Mouse (Mus musculus) macrophage (primary cell): ENCODE measurements around the gene Klc4. TPM values are rescaled to one million over a fixed set of nuclear protein-coding genes. Genes with fewer than 3 reads are reported as not detected.

Experiments used
- H3K27ac ChIP-seq: fragments of 350-480 bp; formaldehyde crosslinking; 2 replicates; pipeline ENCODE4 v1.9.0; 2021
- H3K36me3 ChIP-seq: fragments of 350-480 bp; formaldehyde crosslinking; 2 replicates; pipeline ENCODE4 v1.9.0; 2021; ENCODE audit errors: inconsistent target
- H3K4me3 ChIP-seq: fragments of 350-480 bp; formaldehyde crosslinking; 2 replicates; pipeline ENCODE4 v1.9.0; 2021; ENCODE audit errors: inconsistent target
- H3K79me2 ChIP-seq: fragments of 350-480 bp; formaldehyde crosslinking; 2 replicates; pipeline ENCODE4 v1.9.0; 2021; ENCODE audit errors: inconsistent target
- WGBS: methylation state at CpG from one replicate; pipeline ENCODE4 v1.1.7; 2026; ENCODE audit warnings: inconsistent platforms; ENCODE audit not compliant: missing documents; 5-methylcytosine and 5-hydroxymethylcytosine counted together
- polyA plus RNA-seq: library from polyadenylated mRNA; stranded (reverse); fragments of 250-400 nt; gene quantifications from 3 replicates; pipeline ENCODE4 v1.2.4, GENCODE M21; 2018; ENCODE audit warnings: inconsistent platforms

Gene Klc4
- polyA plus RNA-seq, 1 experiment from 2014 or later, result 48.1 TPM

- Histone ChIP-seq H3K27ac (peak within 1 kb of the TSS; percentile 62), H3K4me3 (peak within 1 kb of the TSS; percentile 91), H3K79me2 (peaks cover 54% of the 10 kb centered on the region), H3K36me3 (peaks cover 47% of the 10 kb centered on the region)
- WGBS, result 1% methylated on average over 42 of the region's 43 CpGs
Measured at GRCm38 (mm10) chr17:46673850-46674529, 28.2 kb upstream of the Klc4 start, which contains the start of gene Rrp36. Rrp36 (minus strand) TSS chr17:46674352.

- Histone ChIP-seq H3K27ac (no peak overlapping the region), H3K36me3 (peaks cover 34% of the 10 kb centered on the region; the same call in 1 of the 2 replicates), H3K4me3 (no peak overlapping the region), H3K79me2 (peaks cover 35% of the 10 kb centered on the region)
- WGBS, result 93% methylated on average over 10 of the region's 10 CpGs
Measured at GRCm38 (mm10) chr17:46669911-46670310, 24.1 kb upstream of the Klc4 start.

- 95% methylated on average over 16 of the region's 16 CpGs for WGBS
- peaks cover 23% of the 10 kb centered on the region for H3K79me2 ChIP-seq
- no peak overlapping the region for H3K4me3 ChIP-seq
- no peak overlapping the region for H3K27ac ChIP-seq
- H3K36me3 ChIP-seq, result peaks cover 33% of the 10 kb centered on the region; the same call in 1 of the 2 replicates
Measured at GRCm38 (mm10) chr17:46667712-46668111, 21.9 kb upstream of the Klc4 start.

GRCm38 (mm10) chr17:46662730-46663129, 16.9 kb upstream of the Klc4 start:
- Histone ChIP-seq H3K36me3 (peaks cover 9% of the 10 kb centered on the region; the same call in 1 of the 2 replicates), H3K27ac (no peak overlapping the region), H3K79me2 (no peaks in the 10 kb centered on the region), H3K4me3 (no peak overlapping the region)
- 98% methylated on average over 5 of the region's 5 CpGs for WGBS

- Histone ChIP-seq H3K4me3 (no peak overlapping the region), H3K27ac (no peak overlapping the region), H3K79me2 (no peaks in the 10 kb centered on the region), H3K36me3 (0 out of 2 replicates have a peak, but pooled peaks cover 6% of the 10 kb centered on the region)
- WGBS, result 97% methylated on average over 6 of the region's 12 CpGs
Measured at GRCm38 (mm10) chr17:46661981-46662380, 16.2 kb upstream of the Klc4 start.

- no peak overlapping the region for H3K27ac ChIP-seq
- no peaks in the 10 kb centered on the region for H3K79me2 ChIP-seq
- H3K4me3 ChIP-seq, result no peak overlapping the region
- H3K36me3 ChIP-seq, result no peaks in the 10 kb centered on the region
- WGBS, result 96% methylated on average over 9 of the region's 9 CpGs
Measured at GRCm38 (mm10) chr17:46661351-46661750, 15.5 kb upstream of the Klc4 start.

GRCm38 (mm10) chr17:46656054-46656453, 10.2 kb upstream of the Klc4 start:
- H3K36me3 ChIP-seq, result no peaks in the 10 kb centered on the region

GRCm38 (mm10) chr17:46651755-46652547, 6.1 kb upstream of the Klc4 start:
- WGBS, result 91% methylated on average over 20 of the region's 20 CpGs
- H3K36me3 ChIP-seq, result peaks cover 4% of the 10 kb centered on the region; the same call in 1 of the 2 replicates
- H3K27ac ChIP-seq, result no peak overlapping the region
- H3K79me2 ChIP-seq, result peaks cover 9% of the 10 kb centered on the region
- no peak overlapping the region for H3K4me3 ChIP-seq

More at GRCm38 (mm10) chr17:46656054-46656453, 10.2 kb upstream of the Klc4 start:
- Histone ChIP-seq H3K27ac (no peak overlapping the region), H3K4me3 (no peak overlapping the region), H3K79me2 (no peaks in the 10 kb centered on the region)
- WGBS, result 79% methylated on average over 6 of the region's 6 CpGs

- Histone ChIP-seq H3K36me3 (peaks cover 4% of the 10 kb centered on the region; the same call in 1 of the 2 replicates), H3K27ac (no peak overlapping the region), H3K79me2 (peaks cover 16% of the 10 kb centered on the region), H3K4me3 (peak overlapping the region; percentile 45; the same call in 1 of the 2 replicates)
- WGBS, result 80% methylated on average over 12 of the region's 17 CpGs
Measured at GRCm38 (mm10) chr17:46651292-46651691, 5.5 kb upstream of the Klc4 start.

GRCm38 (mm10) chr17:46650232-46651031, 4.6 kb upstream of the Klc4 start, which contains the start of gene Cul7:
Cul7 (plus strand) TSS chr17:46650337.
- WGBS, result under 1% methylated on average over 55 of the region's 58 CpGs
- H3K27ac ChIP-seq, result 0 out of 2 replicates have a peak within 1 kb of the TSS, but pooled peaks have one; percentile 13
- H3K36me3 ChIP-seq, result peaks cover 4% of the 10 kb centered on the region; the same call in 1 of the 2 replicates
- peak within 1 kb of the TSS; percentile 45 for H3K4me3 ChIP-seq
- H3K79me2 ChIP-seq, result peaks cover 16% of the 10 kb centered on the region

GRCm38 (mm10) chr17:46649811-46650210, 4.0 kb upstream of the Klc4 start:
- Histone ChIP-seq H3K27ac (0 out of 2 replicates have a peak overlapping the region, but pooled peaks have one; percentile 13), H3K36me3 (peaks cover 4% of the 10 kb centered on the region; the same call in 1 of the 2 replicates), H3K4me3 (peak overlapping the region; percentile 15), H3K79me2 (peaks cover 16% of the 10 kb centered on the region)
- WGBS, result 44% methylated on average over 15 of the region's 15 CpGs

GRCm38 (mm10) chr17:46648436-46648835, 2.6 kb upstream of the Klc4 start:
- Histone ChIP-seq H3K27ac (no peak overlapping the region), H3K36me3 (peaks cover 4% of the 10 kb centered on the region; the same call in 1 of the 2 replicates), H3K4me3 (no peak overlapping the region), H3K79me2 (peaks cover 16% of the 10 kb centered on the region)
- WGBS, result 95% methylated on average over 9 of the region's 9 CpGs

GRCm38 (mm10) chr17:46647279-46647678, 1.5 kb upstream of the Klc4 start:
- 83% methylated on average over 7 of the region's 7 CpGs for WGBS
- Histone ChIP-seq H3K79me2 (peaks cover 16% of the 10 kb centered on the region), H3K4me3 (no peak overlapping the region), H3K36me3 (peaks cover 4% of the 10 kb centered on the region; the same call in 1 of the 2 replicates), H3K27ac (no peak overlapping the region)

- Histone ChIP-seq H3K36me3 (peaks cover 4% of the 10 kb centered on the region; the same call in 1 of the 2 replicates), H3K4me3 (peak overlapping the region; percentile 93), H3K79me2 (peaks cover 16% of the 10 kb centered on the region), H3K27ac (peak overlapping the region; percentile 52)
- under 1% methylated on average over 19 of the region's 19 CpGs for WGBS
Measured at GRCm38 (mm10) chr17:46646322-46646662, 470 bp upstream of the Klc4 start.
